Mouse (Mus musculus): ENCODE results near the gene Gm42420.

The Gm42420 gene

GRCm38 (mm10) chr6:39585517-39585916 is at the start of gene Gm42420:
Gene Gm42420, plus strand, starts transcription at chr6:39585753.
- no peak for DNase-seq (ENCODE audit: low read depth, low spot score)

DNA sequence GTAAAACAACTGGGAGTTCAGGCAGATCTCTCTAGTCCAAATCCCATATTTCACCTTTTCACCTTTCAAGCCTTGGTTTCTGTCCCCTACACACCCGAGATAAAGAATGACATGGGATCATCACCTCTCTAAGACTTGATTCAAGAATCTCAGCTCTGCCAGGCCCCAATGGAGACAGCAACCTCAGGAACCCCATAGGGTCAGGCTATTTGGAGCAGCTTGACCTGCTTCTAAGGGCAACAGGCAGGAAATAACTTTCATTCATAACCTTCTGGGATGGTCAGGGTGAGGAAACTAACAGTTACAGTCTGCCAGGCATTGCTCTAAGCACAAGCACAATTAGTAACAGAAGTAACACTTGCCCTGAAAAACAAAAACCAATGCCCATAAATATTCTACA is 48.9 kb upstream of the Gm42420 start:
- no peak for DNase-seq (ENCODE audit: low read depth, low spot score)

DNA sequence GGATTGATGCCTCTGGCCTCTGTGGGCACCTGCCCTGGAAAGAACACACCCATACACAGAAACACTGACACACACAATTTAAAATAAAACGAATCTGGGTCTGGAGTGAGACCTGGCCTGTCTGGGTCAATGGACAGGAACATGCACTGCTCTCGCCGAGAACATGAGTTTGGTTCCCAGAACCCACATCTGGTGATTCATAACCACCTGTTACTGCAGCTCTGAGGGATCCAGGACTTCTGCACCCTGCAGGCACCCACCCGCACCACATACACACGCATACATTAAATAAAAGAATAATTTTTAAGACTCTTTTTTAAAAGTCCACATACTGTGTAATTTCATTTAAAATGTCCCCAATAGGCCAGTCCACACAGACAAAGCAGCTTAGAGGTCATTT is 48.3 kb upstream of the Gm42420 start:
- DNase-seq (ENCODE audit: low read depth, low spot score), result no peak

GRCm38 (mm10) chr6:39538227-39538626 is 47.3 kb upstream of the Gm42420 start:
- DNase-seq (ENCODE audit: low read depth, low spot score), result peak; percentile 64

DNA sequence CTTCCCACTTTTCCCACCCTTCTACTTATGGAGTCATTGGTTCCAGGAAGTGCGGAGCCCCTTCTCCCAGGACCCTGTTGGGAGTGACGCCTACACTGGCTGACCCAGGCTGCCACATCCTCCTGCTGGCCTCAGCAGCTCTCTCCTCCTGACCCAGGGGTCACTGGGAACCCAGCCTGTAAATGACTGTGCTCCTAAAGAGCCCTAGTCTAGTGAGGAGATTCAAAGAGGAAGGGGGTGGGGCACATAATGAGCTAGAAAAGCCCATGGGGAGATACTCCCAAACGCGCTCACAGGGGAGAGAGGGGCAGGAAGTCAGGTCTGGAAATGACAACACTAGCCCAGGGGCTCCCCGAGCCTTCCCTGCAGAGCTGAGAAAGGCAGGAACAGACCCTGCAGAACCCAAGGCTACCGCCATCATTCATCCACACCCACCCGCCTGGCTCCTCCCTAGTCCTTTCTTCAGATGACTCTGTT is 45.8 kb upstream of the Gm42420 start:
- DNase-seq (ENCODE audit: low read depth, low spot score), result peak; percentile 59

GRCm38 (mm10) chr6:39540563-39540962 is 45.0 kb upstream of the Gm42420 start:
- DNase-seq (ENCODE audit: low read depth, low spot score), result no peak

GRCm38 (mm10) chr6:39542631-39543597 is 42.6 kb upstream of the Gm42420 start:
- peak; percentile 45 for DNase-seq (ENCODE audit: low read depth, low spot score)

DNA sequence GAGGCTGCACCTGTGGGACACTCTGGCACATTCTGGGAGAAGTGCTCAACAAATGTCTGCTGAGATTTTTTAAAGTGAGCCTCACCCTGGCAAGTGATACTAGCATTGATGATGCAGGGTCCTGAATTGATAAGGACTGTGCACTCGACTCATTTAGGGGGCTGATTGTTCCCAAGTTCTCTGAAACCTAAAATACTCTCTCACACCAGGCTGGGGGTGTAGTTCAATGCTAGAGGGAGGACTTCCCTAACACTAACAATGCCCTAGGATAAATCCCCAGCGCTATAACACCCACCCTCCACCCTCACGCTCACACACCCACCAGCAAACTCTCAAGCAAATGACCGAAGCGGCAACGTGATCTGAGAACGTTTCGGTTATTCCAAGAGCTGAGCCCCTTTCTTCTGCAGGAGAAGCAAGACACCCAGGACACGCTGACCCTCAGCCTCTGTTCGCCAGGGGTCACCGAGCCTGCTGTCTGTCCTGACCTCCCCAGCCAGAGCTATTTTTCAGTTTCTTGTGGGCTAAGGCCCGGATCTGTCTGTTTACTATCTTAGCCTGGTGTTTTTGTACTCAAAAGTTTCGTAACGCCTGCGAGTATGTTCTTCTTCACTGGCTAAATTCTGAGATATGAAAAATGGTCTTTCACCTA is 41.7 kb upstream of the Gm42420 start:
- no peak for DNase-seq (ENCODE audit: low read depth, low spot score)

- DNase-seq (ENCODE audit: low read depth, low spot score), result no peak
These were observed 40.1 kb upstream of the Gm42420 start for GRCm38 (mm10) chr6:39545474-39545873.

DNA sequence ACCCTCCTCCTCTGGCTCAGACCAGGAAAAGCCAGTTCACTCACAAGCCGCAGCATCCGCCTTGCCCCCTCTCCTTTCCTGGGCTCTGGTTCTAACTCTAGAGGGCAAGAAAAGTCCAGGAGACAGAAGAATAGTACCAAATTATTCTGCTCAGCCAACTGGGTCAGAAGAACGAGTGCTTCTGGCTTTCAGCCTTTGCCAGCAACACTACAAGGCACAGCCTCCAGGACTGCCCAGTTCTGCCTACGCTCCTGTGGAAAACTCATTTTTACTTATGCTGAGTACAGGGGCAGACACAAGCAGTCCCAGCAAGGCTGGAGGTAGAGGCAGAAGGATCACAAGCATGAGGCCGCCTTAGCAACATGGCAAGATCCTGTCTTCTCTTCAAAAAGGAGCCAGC is 37.5 kb upstream of the Gm42420 start:
- DNase-seq (ENCODE audit: low read depth, low spot score), result no peak

GRCm38 (mm10) chr6:39551981-39552636 is 33.4 kb upstream of the Gm42420 start:
- DNase-seq (ENCODE audit: low read depth, low spot score), result no peak

GRCm38 (mm10) chr6:39554888-39555647 is 30.5 kb upstream of the Gm42420 start:
- DNase-seq (ENCODE audit: low read depth, low spot score), result peak; percentile 26

GRCm38 (mm10) chr6:39555648-39555945 is 30.0 kb upstream of the Gm42420 start:
- DNase-seq (ENCODE audit: low read depth, low spot score), result no peak

- DNase-seq (ENCODE audit: low read depth, low spot score), result peak; percentile 52
These were observed 28.5 kb upstream of the Gm42420 start for GRCm38 (mm10) chr6:39556900-39557659.

DNA sequence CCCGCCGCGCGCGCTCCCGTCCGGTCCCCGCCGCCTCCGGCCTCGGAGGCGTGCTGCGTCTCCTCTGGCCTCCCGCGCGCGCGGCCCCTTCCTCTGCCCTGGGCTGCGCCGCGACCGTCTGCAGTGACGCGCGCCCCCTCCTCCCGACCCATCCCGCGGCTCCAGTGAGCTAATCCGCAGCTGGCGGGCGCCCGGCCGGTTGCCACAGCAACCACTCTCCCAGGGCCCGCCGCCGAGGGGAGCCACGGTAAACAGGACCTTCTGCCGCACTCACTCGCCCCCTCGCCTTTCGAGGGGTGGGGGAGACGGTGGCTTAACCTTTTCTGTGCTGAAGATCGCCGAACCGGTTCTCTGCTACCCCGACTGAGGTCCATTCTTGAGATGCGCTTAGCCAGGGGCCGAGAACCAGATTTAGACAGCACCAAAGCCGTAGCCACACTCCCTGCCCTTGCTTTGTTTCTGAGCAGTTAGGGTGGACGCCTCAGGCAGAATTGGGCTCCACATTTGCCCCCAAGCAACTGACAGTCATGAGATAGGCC is 27.8 kb upstream of the Gm42420 start, which contains the start of gene Dennd2a:
Gene Dennd2a (minus strand): TSS at position 145 of the 539 bp plus-strand sequence.
- peak; percentile 85 for DNase-seq (ENCODE audit: low read depth, low spot score)

DNA sequence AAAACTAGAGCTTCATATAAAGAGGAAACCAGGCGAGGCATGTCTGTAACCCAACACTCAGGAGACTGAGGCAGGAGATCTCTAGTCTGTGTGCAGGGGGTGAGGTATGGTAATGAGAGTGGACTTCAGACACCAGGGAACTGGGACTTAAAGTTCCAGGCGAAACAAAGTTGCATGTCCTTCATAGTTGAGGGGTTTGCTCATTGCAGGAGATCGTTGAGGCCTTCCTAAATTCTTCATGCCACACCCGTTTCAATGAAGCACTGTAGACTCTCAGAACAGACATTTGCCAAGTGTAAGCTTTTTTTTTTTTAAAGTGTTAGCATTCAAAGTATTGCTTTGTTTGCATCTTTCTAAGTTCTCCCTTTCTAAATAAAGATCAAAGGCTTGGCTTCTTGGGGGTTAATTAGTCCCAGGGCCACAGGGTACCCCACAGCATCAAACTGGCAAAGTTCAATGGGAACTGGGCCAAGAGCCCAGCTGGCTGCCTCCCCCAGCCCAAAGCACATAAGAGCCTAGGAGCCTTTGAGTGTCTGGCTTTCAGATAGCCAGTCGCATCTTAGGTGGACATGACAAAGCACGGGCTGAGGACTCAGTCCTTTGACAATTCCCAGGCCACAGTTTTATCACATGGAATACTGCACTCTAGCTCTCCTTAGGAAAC is 26.1 kb upstream of the Gm42420 start:
- no peak for DNase-seq (ENCODE audit: low read depth, low spot score)

GRCm38 (mm10) chr6:39562166-39563015 is 23.2 kb upstream of the Gm42420 start:
- peak; percentile 95 for DNase-seq (ENCODE audit: low read depth, low spot score)

DNA sequence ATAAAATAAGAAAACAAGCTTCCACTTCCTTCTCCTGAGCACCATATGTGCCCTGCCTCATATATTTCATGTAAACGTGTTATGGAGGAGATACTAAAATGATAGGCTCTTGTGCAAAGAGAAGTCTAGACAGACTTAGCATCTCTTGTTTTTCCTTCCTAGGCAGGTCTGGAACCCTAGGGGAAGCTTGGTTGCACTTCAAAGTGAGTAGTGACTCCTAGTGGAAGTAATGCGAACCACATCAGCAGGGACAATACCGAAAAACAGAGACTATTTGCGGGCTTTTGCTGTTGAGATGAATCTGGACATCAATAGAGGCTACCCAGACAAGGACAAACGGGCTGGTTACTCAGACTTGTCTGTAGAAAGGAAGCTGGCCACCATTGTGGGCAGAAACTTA is 18.0 kb upstream of the Gm42420 start:
- peak; percentile 79 for DNase-seq (ENCODE audit: low read depth, low spot score)

- no peak for DNase-seq (ENCODE audit: low read depth, low spot score)
These were observed 15.1 kb upstream of the Gm42420 start for GRCm38 (mm10) chr6:39570426-39570825.
